Mouse (Mus musculus) forebrain, embryonic 11.5 days (tissue): ENCODE results near the gene Sdhc. TPM values are rescaled to one million over a fixed set of nuclear protein-coding genes. Genes with fewer than 3 reads are reported as not detected.
"Not testable (repeated sequence)": the region's sequence is repeated elsewhere in the genome, so short reads cannot be mapped to it uniquely, and the experiment has no call there.

Experiments
- ATAC-seq: fragments of 200-750 bp; cut with Nextera tagmentation; replicated peaks from 2 replicates; pipeline ENCODE4 v1.8.0; 2017; ENCODE audit warnings: moderate TSS enrichment; ENCODE audit not compliant: low FRiP score
- DNase-seq: peaks from one replicate; pipeline ENCODE4 v3.0.0-alpha.2; 2017; ENCODE audit warnings: low spot score
- H3K27ac ChIP-seq: fragments of 300-500 bp; sonication (generic); 2 replicates; pipeline ENCODE4 v1.5.1; 2014; ENCODE audit warnings: low read depth, low read length
- H3K27me3 ChIP-seq: fragments of 300-500 bp; sonication (generic); 2 replicates; pipeline ENCODE4 v1.6.1; 2014; ENCODE audit warnings: mild to moderate bottlenecking, low read length, mixed read lengths; ENCODE audit not compliant: control insufficient read depth, insufficient read depth
- H3K36me3 ChIP-seq: fragments of 300-500 bp; sonication (generic); 2 replicates; pipeline ENCODE4 v1.6.1; 2014; ENCODE audit warnings: mild to moderate bottlenecking, low read length, moderate library complexity, mixed read lengths; ENCODE audit not compliant: control insufficient read depth, insufficient read depth
- H3K4me1 ChIP-seq: fragments of 300-500 bp; sonication (generic); replicated peaks from 2 replicates; pipeline ENCODE4 v1.6.1; 2014; ENCODE audit warnings: low read length, mixed read lengths; ENCODE audit not compliant: control insufficient read depth, insufficient read depth
- H3K4me2 ChIP-seq: fragments of 300-500 bp; sonication (generic); 2 replicates; pipeline ENCODE4 v1.6.1; 2014; ENCODE audit warnings: low read depth, mild to moderate bottlenecking, low read length, moderate library complexity, mixed read lengths; ENCODE audit not compliant: severe bottlenecking
- H3K4me3 ChIP-seq: fragments of 300-500 bp; sonication (generic); 2 replicates; pipeline ENCODE4 v1.5.1; 2014; ENCODE audit warnings: low read depth, low read length
- H3K9ac ChIP-seq: fragments of 300-500 bp; sonication (generic); 2 replicates; pipeline ENCODE4 v1.6.1; 2014; ENCODE audit warnings: low read length
- H3K9me3 ChIP-seq: fragments of 300-500 bp; sonication (generic); 2 replicates; pipeline ENCODE4 v1.6.1; 2016; ENCODE audit warnings: low read length, mixed read lengths; ENCODE audit not compliant: control insufficient read depth
- WGBS: fragments of 180-500 bp; shearing (Covaris S2); extraction: QIAGEN DNeasy Blood & Tissue Kit; methylation state at CpG from one replicate; pipeline ENCODE4 v1.1.7; 2014; 5-methylcytosine and 5-hydroxymethylcytosine counted together
- polyA plus RNA-seq: library from polyadenylated mRNA; unstranded; fragments of >200 nt; fragmentation: Nextera tagmentation; extraction: Ambion mirVana; gene quantifications from 2 replicates; pipeline ENCODE4 v1.2.1, GENCODE M21; 2014

The Sdhc gene
- polyA plus RNA-seq, 1 experiment from 2014 or later = 272 TPM

GRCm38 (mm10) chr1:171159485-171159975 is 9.1 kb upstream of the Sdhc start:
- peak overlapping the region; percentile 15; the same call in 1 of the 2 replicates for H3K4me3 ChIP-seq
- H3K9ac ChIP-seq = peak overlapping the region; percentile 17; the same call in 1 of the 2 replicates
- no peak; the same call in 1 of the 2 replicates for ATAC-seq
- 2% methylated on average over 15 of the region's 15 CpGs for WGBS
- no peaks in the 10 kb centered on the region for H3K36me3 ChIP-seq
- peak overlapping the region; percentile 37 for H3K4me2 ChIP-seq
- no peak overlapping the region for H3K27ac ChIP-seq
- H3K9me3 ChIP-seq = no peaks in the 10 kb centered on the region
- no peak for DNase-seq
- H3K27me3 ChIP-seq = peaks cover 12% of the 10 kb centered on the region
- peaks cover 5% of the 10 kb centered on the region for H3K4me1 ChIP-seq

GRCm38 (mm10) chr1:171157965-171158364 is 7.6 kb upstream of the Sdhc start:
- H3K4me3 ChIP-seq = no peak overlapping the region
- no peak overlapping the region for H3K9ac ChIP-seq
- DNase-seq (no peak), ATAC-seq (no peak)
- peaks cover 12% of the 10 kb centered on the region for H3K27me3 ChIP-seq
- H3K4me2 ChIP-seq = no peak overlapping the region
- peaks cover 5% of the 10 kb centered on the region for H3K4me1 ChIP-seq
- H3K9me3 ChIP-seq = no peaks in the 10 kb centered on the region
- H3K36me3 ChIP-seq = no peaks in the 10 kb centered on the region
- no peak overlapping the region for H3K27ac ChIP-seq

- peaks cover 12% of the 10 kb centered on the region for H3K27me3 ChIP-seq
- 71% methylated on average over 3 of the region's 3 CpGs for WGBS
Observed at GRCm38 (mm10) chr1:171156644-171157043, 6.2 kb upstream of the Sdhc start.

GRCm38 (mm10) chr1:171151966-171152365 is 1.6 kb upstream of the Sdhc start:
- no peaks in the 10 kb centered on the region for H3K36me3 ChIP-seq
- no peak overlapping the region for H3K27ac ChIP-seq
- no peak overlapping the region for H3K9ac ChIP-seq
- 84% methylated on average over 4 of the region's 4 CpGs for WGBS
- peaks cover 4% of the 10 kb centered on the region for H3K4me1 ChIP-seq
- H3K9me3 ChIP-seq = no peaks in the 10 kb centered on the region
- no peak for DNase-seq
- H3K4me2 ChIP-seq = no peak overlapping the region
- no peak for ATAC-seq
- no peak overlapping the region for H3K4me3 ChIP-seq
- H3K27me3 ChIP-seq = no peaks in the 10 kb centered on the region

More at GRCm38 (mm10) chr1:171156644-171157043, 6.2 kb upstream of the Sdhc start:
- H3K9ac ChIP-seq = no peak overlapping the region
- peaks cover 5% of the 10 kb centered on the region for H3K4me1 ChIP-seq
- ATAC-seq (no peak), DNase-seq (no peak)
- no peaks in the 10 kb centered on the region for H3K36me3 ChIP-seq
- H3K4me3 ChIP-seq = no peak overlapping the region
- H3K4me2 ChIP-seq = no peak overlapping the region
- no peaks in the 10 kb centered on the region for H3K9me3 ChIP-seq
- no peak overlapping the region for H3K27ac ChIP-seq

- H3K36me3 ChIP-seq = no peaks in the 10 kb centered on the region
- H3K9me3 ChIP-seq = no peaks in the 10 kb centered on the region
- no peak overlapping the region for H3K27ac ChIP-seq
- no peaks in the 10 kb centered on the region for H3K27me3 ChIP-seq
- peaks cover 4% of the 10 kb centered on the region for H3K4me1 ChIP-seq
- ATAC-seq = peak; percentile 35
- 10% methylated on average over 18 of the region's 18 CpGs for WGBS
- H3K4me3 ChIP-seq = peak overlapping the region; percentile 75
- peak overlapping the region; percentile 70 for H3K4me2 ChIP-seq
- no peak for DNase-seq
- H3K9ac ChIP-seq = peak overlapping the region; percentile 54
Observed at GRCm38 (mm10) chr1:171150838-171151391, 512 bp upstream of the Sdhc start.

- not testable (repeated sequence) for H3K27me3 ChIP-seq, H3K36me3 ChIP-seq, ATAC-seq
Observed at GRCm38 (mm10) chr1:171142981-171143380, 7.4 kb downstream of the Sdhc start.

DNA sequence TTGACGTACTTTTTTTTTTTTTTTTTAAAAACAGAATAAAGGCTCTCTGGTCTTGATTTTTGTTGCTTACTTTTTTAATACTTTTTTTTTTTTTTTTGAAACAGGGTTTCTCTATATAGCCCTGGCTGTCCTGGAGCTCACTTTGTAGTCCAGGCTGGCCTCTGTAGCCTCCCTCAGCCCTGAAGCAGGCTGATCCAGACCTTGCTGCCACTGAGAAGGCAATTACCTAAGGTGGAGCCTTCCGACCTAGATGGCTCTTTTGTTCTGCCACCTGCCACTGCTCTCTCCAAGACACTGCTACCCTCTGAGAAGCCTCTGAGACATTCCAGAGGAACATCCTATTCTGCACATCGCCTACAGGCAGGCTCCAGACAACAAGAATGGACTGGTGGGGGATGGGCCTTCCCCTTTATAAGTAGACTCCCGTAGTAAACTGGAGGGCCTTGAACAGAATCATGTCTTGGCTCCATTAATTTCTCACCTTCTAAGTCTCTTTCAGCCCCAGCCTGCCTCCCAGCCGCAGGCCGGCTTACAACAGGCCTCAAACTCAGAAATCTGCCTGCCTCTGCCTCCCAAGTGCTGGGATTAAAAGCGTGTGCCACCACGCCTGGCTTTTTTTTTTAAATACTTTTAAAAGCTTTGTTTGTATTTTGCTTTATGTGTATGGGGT is 12.8 kb downstream of the Sdhc start:
- H3K4me2 ChIP-seq, H3K4me3 ChIP-seq, H3K9ac ChIP-seq, DNase-seq, H3K27me3 ChIP-seq, H3K4me1 ChIP-seq, H3K27ac ChIP-seq, H3K9me3 ChIP-seq, ATAC-seq: not testable (repeated sequence)
- H3K36me3 ChIP-seq = peaks cover 13% of the 10 kb centered on the region; the same call in 1 of the 2 replicates
- WGBS = 90% methylated on average over 8 of the region's 8 CpGs

More at GRCm38 (mm10) chr1:171142981-171143380, 7.4 kb downstream of the Sdhc start:
- not testable (repeated sequence) for H3K4me1 ChIP-seq, H3K9ac ChIP-seq, H3K9me3 ChIP-seq, H3K4me2 ChIP-seq, H3K4me3 ChIP-seq, H3K27ac ChIP-seq, DNase-seq
- WGBS = 85% methylated on average over 11 of the region's 11 CpGs

DNA sequence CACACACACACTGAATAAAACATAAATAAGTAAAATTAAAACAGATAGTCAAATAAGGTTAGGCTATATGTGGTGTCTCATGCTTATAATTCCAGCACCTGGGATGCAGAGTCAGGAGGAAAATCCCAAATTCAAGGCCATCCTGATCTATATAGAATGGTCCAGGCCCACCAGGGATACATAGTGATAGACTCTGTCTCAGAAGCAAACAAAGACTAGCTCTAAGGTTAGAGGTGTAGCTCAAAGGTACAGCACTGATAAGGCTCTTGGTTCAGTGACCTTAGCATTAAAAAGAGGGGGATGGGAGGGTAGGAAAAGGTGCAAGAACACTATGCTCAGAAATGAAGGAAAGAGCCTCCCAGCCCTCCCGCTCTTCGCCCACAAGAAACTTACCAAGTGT is 14.8 kb downstream of the Sdhc start:
- ATAC-seq = no peak
- no peak overlapping the region for H3K27ac ChIP-seq
- H3K36me3 ChIP-seq = peaks cover 10% of the 10 kb centered on the region; the same call in 1 of the 2 replicates
- WGBS = 98% methylated on average over 2 of the region's 2 CpGs
- no peak overlapping the region for H3K4me2 ChIP-seq
- H3K9ac ChIP-seq = no peak overlapping the region
- H3K9me3 ChIP-seq = no peaks in the 10 kb centered on the region
- no peaks in the 10 kb centered on the region for H3K27me3 ChIP-seq
- DNase-seq = no peak
- no peak overlapping the region for H3K4me3 ChIP-seq
- no peaks in the 10 kb centered on the region for H3K4me1 ChIP-seq
